Comparison of ENCODE assay signal across 30 mouse cellular contexts in genomic region chr3:51325475-51325874, GRCm38 (mm10). TPM values are rescaled to one million over a fixed set of nuclear protein-coding genes. Genes with fewer than 3 reads are reported as not detected.
DNase-seq lines count a peak whose midpoint lies in the region; ATAC-seq and TF ChIP-seq lines count a peak whose summit lies in the region.
"Had no signal": no experiment of that assay in that cellular context is flagged by ENCODE, and none has a peak within 500 bp of the region (broad histone marks: within the 10 kb centered on the region; RNA-seq: fewer than 3 reads in every experiment).

No protein-coding gene starts in this region.

- H3K9ac ChIP-seq in midbrain, postnatal 0 days (replicated peaks; ENCODE audit: low read length, poor library complexity, severe bottlenecking) = no peak overlapping the region
- no peak overlapping the region for H3K9ac ChIP-seq in midbrain, embryonic 15.5 days
- no peak overlapping the region for H3K9ac ChIP-seq in midbrain, embryonic 11.5 days (ENCODE audit: low read length)
- H3K9ac ChIP-seq: embryonic facial prominence, embryonic 13.5 days; forebrain, embryonic 15.5 days; heart, embryonic 13.5 days; hindbrain, embryonic 14.5 days; kidney, embryonic 15.5 days; limb, embryonic 13.5 days; liver, embryonic 13.5 days; lung, embryonic 15.5 days had no signal

- no peak for ATAC-seq in midbrain, postnatal 0 days (ENCODE audit: low FRiP score)
- no peak for ATAC-seq in midbrain, embryonic 15.5 days (replicated peaks)
- no peak for ATAC-seq in midbrain, embryonic 11.5 days (ENCODE audit: low FRiP score)
- ATAC-seq: activated CD4-positive, CD25-positive, alpha-beta regulatory T cell, adult 4 months; CD4-positive, CD25-positive, alpha-beta regulatory T cell, adult 4 months had no signal

- peak; percentile 38 for TF ChIP-seq CTCF in layer of hippocampus, adult 2 months (conservative IDR thresholded peaks at IDR 0.05)
- 0 out of 2 replicates have a peak, but pooled peaks have one; percentile 8 for TF ChIP-seq CTCF in midbrain, postnatal 0 days (IDR thresholded peaks at IDR 0.05)

- no peaks in the 10 kb centered on the region for H3K36me3 ChIP-seq in midbrain, postnatal 0 days (ENCODE audit: insufficient read depth, low read length)
- peaks cover 5% of the 10 kb centered on the region; the same call in 1 of the 2 replicates for H3K36me3 ChIP-seq in midbrain, embryonic 15.5 days (replicated peaks)
- H3K36me3 ChIP-seq in midbrain, embryonic 11.5 days (ENCODE audit: control insufficient read depth, insufficient read depth, low read length) = peaks cover 6% of the 10 kb centered on the region

- WGBS in midbrain, postnatal 0 days = 79% methylated on average over 1 of the region's 1 CpGs
- 82% methylated on average over 1 of the region's 1 CpGs for WGBS in midbrain, embryonic 15.5 days
- 88% methylated on average over 1 of the region's 1 CpGs for WGBS in midbrain, embryonic 11.5 days

- no peak overlapping the region for H3K4me3 ChIP-seq in layer of hippocampus, adult 2 months
- no peak overlapping the region for H3K4me3 ChIP-seq in midbrain, postnatal 0 days (ENCODE audit: low read depth, low read length)
- H3K4me3 ChIP-seq in midbrain, embryonic 15.5 days = no peak overlapping the region
- no peak overlapping the region for H3K4me3 ChIP-seq in midbrain, embryonic 11.5 days (ENCODE audit: low read depth, low read length)
- H3K4me3 ChIP-seq: embryonic facial prominence, embryonic 13.5 days; forebrain, embryonic 10.5 days; forebrain, embryonic 15.5 days; heart, embryonic 13.5 days; kidney, embryonic 15.5 days; limb, embryonic 13.5 days; liver, embryonic 13.5 days; lung, embryonic 15.5 days had no signal

- intact Hi-C loops in left cerebral cortex, postnatal 25 days (cut with DNase I) = no loop called here

- no peak overlapping the region for H3K4me2 ChIP-seq in midbrain, postnatal 0 days (ENCODE audit: low read depth, low read length, poor library complexity, severe bottlenecking)
- H3K4me2 ChIP-seq in midbrain, embryonic 15.5 days = no peak overlapping the region
- no peak overlapping the region for H3K4me2 ChIP-seq in midbrain, embryonic 11.5 days
- H3K4me2 ChIP-seq: embryonic facial prominence, embryonic 13.5 days; forebrain, embryonic 15.5 days; heart, embryonic 13.5 days; hindbrain, embryonic 14.5 days; kidney, embryonic 15.5 days; limb, embryonic 13.5 days; liver, embryonic 13.5 days; lung, embryonic 15.5 days had no signal

- H3K4me1 ChIP-seq in midbrain, postnatal 0 days (ENCODE audit: insufficient read depth, low read length) = no peaks in the 10 kb centered on the region
- no peaks in the 10 kb centered on the region for H3K4me1 ChIP-seq in midbrain, embryonic 15.5 days
- H3K4me1 ChIP-seq in midbrain, embryonic 11.5 days (ENCODE audit: control insufficient read depth, insufficient read depth, low read length) = no peaks in the 10 kb centered on the region
- H3K4me1 ChIP-seq: embryonic facial prominence, embryonic 13.5 days; forebrain, embryonic 10.5 days had no signal

- no peak overlapping the region for H3K27ac ChIP-seq in layer of hippocampus, adult 2 months
- H3K27ac ChIP-seq in midbrain, postnatal 0 days (ENCODE audit: low read depth, low read length) = no peak overlapping the region
- no peak overlapping the region for H3K27ac ChIP-seq in midbrain, embryonic 15.5 days
- no peak overlapping the region for H3K27ac ChIP-seq in midbrain, embryonic 11.5 days (ENCODE audit: low read depth, low read length)
- H3K27ac ChIP-seq: embryonic facial prominence, embryonic 13.5 days; forebrain, embryonic 10.5 days; forebrain, embryonic 15.5 days; heart, embryonic 13.5 days; hindbrain, embryonic 14.5 days; kidney, embryonic 15.5 days; limb, embryonic 13.5 days; liver, embryonic 13.5 days; lung, embryonic 15.5 days had no signal

- H3K9me3 ChIP-seq in midbrain, postnatal 0 days (ENCODE audit: low read length) = no peaks in the 10 kb centered on the region
- no peaks in the 10 kb centered on the region for H3K9me3 ChIP-seq in midbrain, embryonic 15.5 days
- no peaks in the 10 kb centered on the region for H3K9me3 ChIP-seq in midbrain, embryonic 11.5 days (ENCODE audit: control insufficient read depth, low read length)
- H3K9me3 ChIP-seq: embryonic facial prominence, embryonic 13.5 days; forebrain, embryonic 15.5 days; limb, embryonic 13.5 days; lung, embryonic 15.5 days had no signal

- H3K27me3 ChIP-seq in midbrain, postnatal 0 days (ENCODE audit: insufficient read depth, low read length) = no peaks in the 10 kb centered on the region
- no peaks in the 10 kb centered on the region for H3K27me3 ChIP-seq in midbrain, embryonic 15.5 days (replicated peaks)
- no peaks in the 10 kb centered on the region for H3K27me3 ChIP-seq in midbrain, embryonic 11.5 days (ENCODE audit: control insufficient read depth, insufficient read depth, low read length)
- H3K27me3 ChIP-seq: embryonic facial prominence, embryonic 13.5 days; forebrain, embryonic 15.5 days; heart, embryonic 13.5 days; kidney, embryonic 15.5 days; limb, embryonic 13.5 days; liver, embryonic 13.5 days; lung, embryonic 15.5 days had no signal

- no peak for DNase-seq in layer of hippocampus, adult 2 months (ENCODE audit: low spot score in 2 of 2)
- no peak for DNase-seq in layer of hippocampus, adult 9-10 months (ENCODE audit: low spot score)
- DNase-seq in midbrain, postnatal 0 days (ENCODE audit: low spot score) = no peak
- peak; percentile 39 for DNase-seq in ZHBTc4 (ENCODE audit: low read depth, low spot score)
- DNase-seq in midbrain, embryonic 11.5 days (ENCODE audit: low spot score, missing footprints) = no peak
- DNase-seq in left cerebral cortex, postnatal 25 days (ENCODE audit: low spot score in 2 of 2) = no peak
- DNase-seq: adrenal gland, adult 2 months; adrenal gland, postnatal 36 days; cerebellum, adult 18-20 months; cerebellum, postnatal 10 days; heart, postnatal 10 days; kidney, adult 18-20 months; kidney, postnatal 36 days; layer of hippocampus, adult 9-11 months; liver, embryonic 13.5 days; midbrain, embryonic 14.5 days; right cerebral cortex, postnatal 25 days; thymus, adult 2 months; thymus, postnatal 4 days had no signal

RNA-seq across cellular contexts. Expression of gene Elf2, which starts 15.0 kb away (rescaled TPM):
- total RNA-seq in layer of hippocampus, adult 2 months (2021) = 10 to 100 TPM; 54.6 to 54.9 TPM
- 38.7 and 45.6 TPM in 2 replicates for total RNA-seq in midbrain, postnatal 0 days (2014; rRNA removed)
- 22.2 and 26.1 TPM in 2 replicates for polyA plus RNA-seq in midbrain, postnatal 0 days (2015; fragmentation: Nextera tagmentation; extraction: Ambion mirVana)
- 39.6 and 44.9 TPM in 2 replicates for polyA plus RNA-seq in midbrain, embryonic 15.5 days (2015; fragmentation: Nextera tagmentation; extraction: Ambion mirVana)
- polyA plus RNA-seq in midbrain, embryonic 11.5 days (2014; fragmentation: Nextera tagmentation; extraction: Ambion mirVana) = 42.8 and 47.4 TPM in 2 replicates
- total RNA-seq in left cerebral cortex, postnatal 25 days (2021) = 10 to 100 TPM; 35.6 to 36.4 TPM
